Mouse (Mus musculus) B cell, adult 62 days (primary cell): Measurements from ENCODE around the gene Rbm5. TPM values are rescaled to one million over a fixed set of nuclear protein-coding genes. Genes with fewer than 3 reads are reported as not detected.

ENCODE experiments used
- total RNA-seq: library from RNA; stranded (reverse); gene quantifications from 4 replicates; pipeline ENCODE4 v1.2.4, GENCODE M21; 2023

The Rbm5 gene
- 283 to 337 TPM (median 297 TPM) in 4 replicates for total RNA-seq

DNA sequence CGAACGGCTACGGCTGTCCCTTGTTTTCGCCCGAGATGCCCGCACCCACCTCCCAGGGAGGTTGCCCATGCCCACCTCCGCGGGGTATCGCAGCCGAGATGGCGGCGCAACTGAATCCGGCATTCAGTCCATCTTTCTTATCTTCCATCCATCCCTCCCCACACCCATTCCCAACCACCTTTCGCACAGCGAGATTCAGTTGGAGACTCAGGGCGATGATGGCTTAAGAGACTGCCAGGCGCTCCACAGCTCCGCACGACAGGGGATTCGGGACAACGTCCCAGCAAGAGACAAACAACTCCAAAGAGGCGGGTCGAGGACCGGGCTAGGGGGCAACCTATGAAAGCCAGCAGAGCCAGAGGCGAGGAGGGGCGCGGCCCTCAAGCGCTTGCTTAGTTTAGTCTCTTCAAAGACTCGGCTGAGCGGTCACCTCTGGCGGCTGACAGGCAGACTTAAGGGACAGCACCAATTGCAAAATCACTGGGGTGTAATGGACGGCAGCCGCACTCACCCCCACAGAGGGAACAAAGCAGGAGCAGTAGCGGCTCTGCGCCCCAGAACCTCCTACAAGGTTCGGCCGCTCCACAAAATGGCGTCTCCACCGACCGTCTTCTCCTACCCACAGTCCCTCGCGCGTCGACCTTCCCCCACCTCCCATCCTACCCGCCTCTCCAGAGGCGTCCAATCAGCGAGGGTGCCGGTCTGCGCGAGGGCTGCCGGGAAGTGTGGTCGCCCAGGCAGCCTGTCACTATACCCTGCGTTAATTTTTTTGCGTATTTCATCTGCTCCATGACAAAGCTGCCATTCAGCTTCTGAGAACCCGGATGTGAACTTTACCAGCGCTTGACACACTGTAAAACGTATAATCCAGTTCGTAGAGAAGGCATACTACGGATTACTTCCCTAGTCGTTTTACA is at the start of gene Rbm5:
TSS of gene Rbm5 (minus strand) at position 623 of the 917 bp plus-strand sequence.

DNA sequence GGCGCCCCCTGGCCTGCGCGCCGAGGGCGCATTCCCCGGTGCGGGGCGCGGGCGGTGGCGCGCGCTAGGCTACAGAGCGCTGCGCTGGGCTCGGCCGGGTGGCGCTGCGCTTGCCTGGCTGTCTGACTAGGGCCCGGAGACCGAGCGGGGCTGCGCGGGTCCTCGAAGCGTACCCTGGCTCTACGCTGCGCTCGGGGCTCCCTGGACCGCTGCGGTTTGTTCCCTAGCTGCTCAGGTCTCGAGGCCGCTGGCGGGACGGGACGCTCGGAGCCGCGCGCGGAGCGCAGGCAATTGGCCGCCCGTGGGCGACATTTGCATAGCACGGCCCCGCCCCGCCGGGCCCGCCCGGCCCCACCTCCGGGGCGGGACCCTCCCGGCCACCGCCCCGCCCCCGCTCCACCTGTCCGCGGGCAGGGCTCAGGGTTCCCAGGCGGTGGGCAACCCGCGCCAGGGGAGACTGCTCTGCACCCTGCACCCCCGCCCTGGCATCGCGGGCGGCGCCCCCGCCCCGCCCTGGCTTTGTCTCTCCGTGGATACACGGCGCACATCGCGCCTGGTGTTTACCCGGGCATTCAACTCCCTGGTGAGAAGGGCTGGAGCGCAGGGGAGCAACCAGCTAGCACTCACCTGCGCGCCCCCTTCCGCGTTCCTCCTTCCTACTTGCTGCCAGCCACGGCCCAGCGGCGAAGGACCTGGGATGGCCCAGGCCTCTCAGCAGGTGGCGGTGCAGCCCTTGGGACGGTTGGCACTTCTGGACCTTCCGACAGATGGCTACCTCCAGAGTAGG is 60.9 kb downstream of the Rbm5 start, which contains the start of gene Sema3f:
TSS of gene Sema3f (minus strand) at position 779 of the 787 bp plus-strand sequence.

Other genes with a start within 250 kb of the Rbm5 start
- gene Tmem115, start 237.1 kb downstream of the Rbm5 start, total RNA-seq = 19.8 to 26.6 TPM (median 22.1 TPM) in 4 replicates
- 10.3 to 16.0 TPM (median 14.3 TPM) in 4 replicates for gene Cyb561d2, start 228.8 kb downstream of the Rbm5 start, total RNA-seq
- 19.0 to 32.3 TPM (median 21.9 TPM) in 4 replicates for gene Nprl2, start 228.8 kb downstream of the Rbm5 start, total RNA-seq
- gene Zmynd10, start 223.7 kb downstream of the Rbm5 start, total RNA-seq = 0.43 TPM in 1 of 4 replicates, not detected in the others
- gene Rassf1, start 219.4 kb downstream of the Rbm5 start, total RNA-seq = 61.6 to 76.5 TPM (median 70.1 TPM) in 4 replicates
- gene Tusc2, start 207.7 kb downstream of the Rbm5 start, total RNA-seq = 17.9 to 29.2 TPM (median 20.7 TPM) in 4 replicates
- 2.1 to 7.1 TPM (median 4.7 TPM) in 4 replicates for gene Hyal2, start 203.1 kb downstream of the Rbm5 start, total RNA-seq
- gene Hyal1, start 194.1 kb downstream of the Rbm5 start, total RNA-seq = 3.0 to 4.0 TPM (median 3.7 TPM) in 4 replicates
- 9.0 to 13.7 TPM (median 10.8 TPM) in 4 replicates for gene Naa80, start 192.1 kb downstream of the Rbm5 start, total RNA-seq
- 1.6 to 2.9 TPM (median 2.3 TPM) in 4 replicates for gene Hyal3, start 190.2 kb downstream of the Rbm5 start, total RNA-seq
- 20.1 to 26.5 TPM (median 22.5 TPM) in 4 replicates for gene Ifrd2, start 183.4 kb downstream of the Rbm5 start, total RNA-seq
- 0.27 to 0.94 TPM (median 0.52 TPM) in 4 replicates for gene Sema3b, start 161.8 kb downstream of the Rbm5 start, total RNA-seq
- 568 to 620 TPM (median 596 TPM) in 4 replicates for gene Gnai2, start 135.6 kb downstream of the Rbm5 start, total RNA-seq
- not detected in 4 replicates for gene Slc38a3, start 101.5 kb downstream of the Rbm5 start, total RNA-seq
- gene Gnat1, start 91.3 kb downstream of the Rbm5 start, total RNA-seq = 1.3 TPM in 2 of 4 replicates, not detected in the others
- gene Sema3f, start 60.5 kb downstream of the Rbm5 start, total RNA-seq = 0.25 to 0.69 TPM (median 0.57 TPM) in 3 of 4 replicates, not detected in the other
- gene Rbm6, start 102.2 kb upstream of the Rbm5 start, total RNA-seq = 117 to 141 TPM (median 124 TPM) in 4 replicates
- gene Mon1a, start 117.2 kb upstream of the Rbm5 start, total RNA-seq = 14.1 to 18.6 TPM (median 16.1 TPM) in 4 replicates
- 0.37 to 0.69 TPM (median 0.47 TPM) in 3 of 4 replicates, not detected in the other for gene Mst1r, start 135.9 kb upstream of the Rbm5 start, total RNA-seq
- gene Actl11, start 157.5 kb upstream of the Rbm5 start, total RNA-seq = not detected in 4 replicates
- not detected in 4 replicates for gene Camkv, start 164.7 kb upstream of the Rbm5 start, total RNA-seq
- gene Traip, start 179.1 kb upstream of the Rbm5 start, total RNA-seq = 5.4 to 9.1 TPM (median 6.5 TPM) in 4 replicates
- 175 to 194 TPM (median 192 TPM) in 4 replicates for gene Uba7, start 204.5 kb upstream of the Rbm5 start, total RNA-seq
- gene Gm20661, start 212.1 kb upstream of the Rbm5 start, total RNA-seq = 0.86 TPM in 1 of 4 replicates, not detected in the others
- 1.9 to 3.2 TPM (median 2.6 TPM) in 4 replicates for gene Inka1, start 214.9 kb upstream of the Rbm5 start, total RNA-seq
- gene Cdhr4, start 221.5 kb upstream of the Rbm5 start, total RNA-seq = 2.6 TPM in 1 of 4 replicates, not detected in the others
- gene Gm20662, start 225.4 kb upstream of the Rbm5 start, total RNA-seq = 2.5 to 3.0 TPM in 2 of 4 replicates, not detected in the others
- 116 to 133 TPM (median 125 TPM) in 4 replicates for gene Ip6k1, start 231.5 kb upstream of the Rbm5 start, total RNA-seq